ENCODE assay signal across 8 mouse cellular contexts in genomic region chr3:27584607-27585605, GRCm38 (mm10).
DNase-seq lines count a peak whose midpoint lies in the region; ATAC-seq lines count a peak whose summit lies in the region.

No protein-coding gene starts in this region.

- H3K4me3 ChIP-seq in midbrain, embryonic 11.5 days (ENCODE audit: low read depth, low read length), result no peak overlapping the region
- H3K4me3 ChIP-seq in midbrain, embryonic 15.5 days, result no peak overlapping the region
- H3K4me3 ChIP-seq in limb, embryonic 13.5 days, result no peak overlapping the region
- no peak overlapping the region for H3K4me3 ChIP-seq in stomach, embryonic 16.5 days (replicated peaks; ENCODE audit: low read length)
- H3K4me3 ChIP-seq in hindbrain, embryonic 11.5 days (ENCODE audit: low read depth, low read length), result no peak overlapping the region

- peak; percentile 45 for DNase-seq in midbrain, embryonic 11.5 days (ENCODE audit: low spot score, missing footprints)
- DNase-seq in heart, adult 11 months, result peak; percentile 96
- DNase-seq in retina, postnatal 1 day, result no peak
- no peak for DNase-seq in urinary bladder, postnatal 36 days (ENCODE audit: low spot score in 2 of 2)
- no peak for DNase-seq in hindbrain, embryonic 11.5 days (ENCODE audit: low spot score)

- no peak for ATAC-seq in midbrain, embryonic 11.5 days (ENCODE audit: low FRiP score)
- no peak for ATAC-seq in midbrain, embryonic 15.5 days (replicated peaks)
- no peak for ATAC-seq in limb, embryonic 13.5 days (ENCODE audit: low FRiP score, low read depth)
- no peak for ATAC-seq in stomach, embryonic 16.5 days (ENCODE audit: insufficient read depth, low FRiP score)
- ATAC-seq in hindbrain, embryonic 11.5 days (ENCODE audit: low FRiP score), result no peak

- 60% methylated on average over 11 of the region's 11 CpGs for WGBS in midbrain, embryonic 11.5 days
- WGBS in midbrain, embryonic 15.5 days, result 62% methylated on average over 11 of the region's 11 CpGs
- WGBS in limb, embryonic 13.5 days, result 35% methylated on average over 11 of the region's 11 CpGs
- 42% methylated on average over 11 of the region's 11 CpGs for WGBS in stomach, embryonic 16.5 days
- 54% methylated on average over 11 of the region's 11 CpGs for WGBS in hindbrain, embryonic 11.5 days

- no peaks in the 10 kb centered on the region for H3K9me3 ChIP-seq in midbrain, embryonic 11.5 days (ENCODE audit: control insufficient read depth, low read length)
- no peaks in the 10 kb centered on the region for H3K9me3 ChIP-seq in midbrain, embryonic 15.5 days
- H3K9me3 ChIP-seq in limb, embryonic 13.5 days, result no peaks in the 10 kb centered on the region
- H3K9me3 ChIP-seq in stomach, embryonic 16.5 days (replicated peaks; ENCODE audit: control insufficient read depth, low read length), result no peaks in the 10 kb centered on the region
- H3K9me3 ChIP-seq in hindbrain, embryonic 11.5 days (ENCODE audit: control insufficient read depth, low read length), result no peaks in the 10 kb centered on the region

- no peak overlapping the region for H3K27ac ChIP-seq in midbrain, embryonic 11.5 days (ENCODE audit: low read depth, low read length)
- no peak overlapping the region for H3K27ac ChIP-seq in midbrain, embryonic 15.5 days
- H3K27ac ChIP-seq in limb, embryonic 13.5 days, result peak overlapping the region; percentile 55; the same call in 1 of the 2 replicates
- H3K27ac ChIP-seq in stomach, embryonic 16.5 days (ENCODE audit: low read length), result peak overlapping the region; percentile 23; the same call in 1 of the 2 replicates
- H3K27ac ChIP-seq in hindbrain, embryonic 11.5 days (ENCODE audit: low read depth, low read length), result no peak overlapping the region

- H3K4me1 ChIP-seq in midbrain, embryonic 11.5 days (ENCODE audit: control insufficient read depth, insufficient read depth, low read length), result peaks cover 2% of the 10 kb centered on the region; the same call in 1 of the 2 replicates
- H3K4me1 ChIP-seq in midbrain, embryonic 15.5 days, result peaks cover 21% of the 10 kb centered on the region
- H3K4me1 ChIP-seq in limb, embryonic 13.5 days, result peaks cover 35% of the 10 kb centered on the region
- peaks cover 8% of the 10 kb centered on the region; the same call in 1 of the 2 replicates for H3K4me1 ChIP-seq in stomach, embryonic 16.5 days (ENCODE audit: control insufficient read depth, insufficient read depth, low read length)
- H3K4me1 ChIP-seq in hindbrain, embryonic 11.5 days (replicated peaks; ENCODE audit: control insufficient read depth, insufficient read depth, low read length), result no peaks in the 10 kb centered on the region

- H3K9ac ChIP-seq in midbrain, embryonic 11.5 days (ENCODE audit: low read length), result no peak overlapping the region
- H3K9ac ChIP-seq in midbrain, embryonic 15.5 days, result no peak overlapping the region
- no peak overlapping the region for H3K9ac ChIP-seq in limb, embryonic 13.5 days
- no peak overlapping the region for H3K9ac ChIP-seq in stomach, embryonic 16.5 days (ENCODE audit: low read length)
- H3K9ac ChIP-seq in hindbrain, embryonic 11.5 days (ENCODE audit: low read depth, low read length), result no peak overlapping the region

- H3K27me3 ChIP-seq in midbrain, embryonic 11.5 days (ENCODE audit: control insufficient read depth, insufficient read depth, low read length), result no peaks in the 10 kb centered on the region
- H3K27me3 ChIP-seq in midbrain, embryonic 15.5 days (replicated peaks), result no peaks in the 10 kb centered on the region
- no peaks in the 10 kb centered on the region for H3K27me3 ChIP-seq in limb, embryonic 13.5 days
- no peaks in the 10 kb centered on the region for H3K27me3 ChIP-seq in stomach, embryonic 16.5 days (ENCODE audit: control insufficient read depth, insufficient read depth, low read length)
- no peaks in the 10 kb centered on the region for H3K27me3 ChIP-seq in hindbrain, embryonic 11.5 days (ENCODE audit: control insufficient read depth, insufficient read depth, low read length)

- H3K4me2 ChIP-seq in midbrain, embryonic 11.5 days, result no peak overlapping the region
- no peak overlapping the region for H3K4me2 ChIP-seq in midbrain, embryonic 15.5 days
- no peak overlapping the region for H3K4me2 ChIP-seq in limb, embryonic 13.5 days (replicated peaks)
- H3K4me2 ChIP-seq in stomach, embryonic 16.5 days (ENCODE audit: low read depth, low read length), result no peak overlapping the region
- H3K4me2 ChIP-seq in hindbrain, embryonic 11.5 days (replicated peaks; ENCODE audit: low read depth, low read length), result no peak overlapping the region

- H3K36me3 ChIP-seq in midbrain, embryonic 11.5 days (ENCODE audit: control insufficient read depth, insufficient read depth, low read length), result no peaks in the 10 kb centered on the region
- H3K36me3 ChIP-seq in midbrain, embryonic 15.5 days (replicated peaks), result no peaks in the 10 kb centered on the region
- H3K36me3 ChIP-seq in limb, embryonic 13.5 days, result no peaks in the 10 kb centered on the region; the same call in 1 of the 2 replicates
- no peaks in the 10 kb centered on the region for H3K36me3 ChIP-seq in stomach, embryonic 16.5 days (ENCODE audit: control insufficient read depth, insufficient read depth, low read length)
- no peaks in the 10 kb centered on the region for H3K36me3 ChIP-seq in hindbrain, embryonic 11.5 days (ENCODE audit: control insufficient read depth, insufficient read depth, low read length)

Comparison
In these comparisons a context has a peak if more than half of its experiments do, and no peak if none do; other contexts are left out.
1. DNase-seq: peak in midbrain, embryonic 11.5 days (single experiment) and heart, adult 11 months (single experiment); none in retina, postnatal 1 day (single experiment), urinary bladder, postnatal 36 days (0 of 2) and hindbrain, embryonic 11.5 days (single experiment).
2. H3K27ac ChIP-seq: peak in limb, embryonic 13.5 days (single experiment) and stomach, embryonic 16.5 days (single experiment); none in midbrain, embryonic 11.5 days (single experiment), midbrain, embryonic 15.5 days (single experiment) and hindbrain, embryonic 11.5 days (single experiment).